8 mouse cellular contexts compared by ENCODE assay signal in the genomic region with DNA sequence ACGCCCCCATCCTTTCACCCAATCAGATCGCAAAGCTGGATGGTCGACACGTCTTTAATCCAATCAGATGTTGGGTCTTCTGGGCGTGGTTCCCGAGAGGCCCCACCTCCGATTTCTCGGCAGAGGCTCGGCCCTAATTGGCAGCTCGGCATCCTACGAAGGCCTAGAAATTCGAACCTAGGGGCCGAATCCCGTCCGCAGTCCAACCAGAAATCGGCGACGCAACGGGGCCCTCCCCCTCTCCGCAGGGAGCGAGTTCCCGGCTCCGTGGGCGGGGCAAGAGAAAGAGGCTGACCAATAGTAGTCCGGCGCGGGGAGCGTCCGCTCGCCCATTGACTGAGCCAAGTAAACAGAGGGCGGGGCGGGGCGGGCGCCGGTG. TPM values are rescaled to one million over a fixed set of nuclear protein-coding genes. Genes with fewer than 3 reads are reported as not detected.
A peak's percentile ranks its signal among the peaks of the same experiment; 100 is the strongest.
DNase-seq lines count a peak whose midpoint lies in the region; ATAC-seq and TF ChIP-seq lines count a peak whose summit lies in the region.

TSS of gene Grk6 (plus strand) at position 136 of the 379 bp plus-strand sequence.

- H3K36me3 ChIP-seq in ES-Bruce4 (ENCODE audit: control insufficient read depth, insufficient read depth, low read length, poor library complexity, severe bottlenecking), result no peaks in the 10 kb centered on the region
- peaks cover 11% of the 10 kb centered on the region for H3K36me3 ChIP-seq in forebrain, embryonic 13.5 days (ENCODE audit: poor library complexity, severe bottlenecking)
- H3K36me3 ChIP-seq in liver, postnatal 0 days (replicated peaks; ENCODE audit: insufficient read depth, low read length), result no peaks in the 10 kb centered on the region; the same call in 1 of the 2 replicates
- H3K36me3 ChIP-seq in neural tube, embryonic 14.5 days (ENCODE audit: control insufficient read depth, insufficient read depth, low read length), result no peaks in the 10 kb centered on the region

- no peaks in the 10 kb centered on the region for H3K27me3 ChIP-seq in ES-Bruce4 (ENCODE audit: control insufficient read depth, insufficient read depth, low read length, poor library complexity, severe bottlenecking)
- H3K27me3 ChIP-seq in forebrain, embryonic 13.5 days, result no peaks in the 10 kb centered on the region
- H3K27me3 ChIP-seq in liver, postnatal 0 days (ENCODE audit: insufficient read depth, low read length), result no peaks in the 10 kb centered on the region
- H3K27me3 ChIP-seq in neural tube, embryonic 14.5 days (ENCODE audit: control insufficient read depth, insufficient read depth, low read length), result no peaks in the 10 kb centered on the region

- TF ChIP-seq EP300 in ES-Bruce4 (IDR thresholded peaks at IDR 0.05; ENCODE audit: insufficient read depth, low read depth, low read length), result no peak
- TF ChIP-seq EP300 in liver, postnatal 0 days (IDR thresholded peaks at IDR 0.05; ENCODE audit: low read depth), result peak; percentile 64; the same call in 1 of the 2 replicates

- peak within 1 kb of the TSS; percentile 98 for H3K9ac ChIP-seq in ES-Bruce4 (ENCODE audit: low read depth, poor library complexity, severe bottlenecking)
- H3K9ac ChIP-seq in forebrain, embryonic 13.5 days, result peak within 1 kb of the TSS; percentile 96
- H3K9ac ChIP-seq in liver, postnatal 0 days (replicated peaks), result peak within 1 kb of the TSS; percentile 82
- H3K9ac ChIP-seq in neural tube, embryonic 14.5 days (replicated peaks; ENCODE audit: low read depth, low read length), result peak within 1 kb of the TSS; percentile 83

- TF ChIP-seq CTCF in ES-Bruce4 (IDR thresholded peaks at IDR 0.05; ENCODE audit: low read depth, low read length), result no peak
- TF ChIP-seq CTCF in liver, postnatal 0 days (IDR thresholded peaks at IDR 0.05; ENCODE audit: low read depth), result no peak

- no peak for TF ChIP-seq POLR2A in ES-Bruce4 (IDR thresholded peaks at IDR 0.05; ENCODE audit: insufficient read depth, low read length)

- H3K27ac ChIP-seq in ES-Bruce4 (ENCODE audit: insufficient read depth, low read length), result peak within 1 kb of the TSS; percentile 89
- H3K27ac ChIP-seq in forebrain, embryonic 13.5 days, result peak within 1 kb of the TSS; percentile 95
- peak within 1 kb of the TSS; percentile 91 for H3K27ac ChIP-seq in liver, postnatal 0 days (ENCODE audit: low read depth)
- peak within 1 kb of the TSS; percentile 91 for H3K27ac ChIP-seq in neural tube, embryonic 14.5 days (ENCODE audit: low read depth, low read length)

- H3K4me2 ChIP-seq in forebrain, embryonic 13.5 days, result peak within 1 kb of the TSS; percentile 90
- H3K4me2 ChIP-seq in liver, postnatal 0 days (ENCODE audit: low read depth, low read length), result peak within 1 kb of the TSS; percentile 79
- peak within 1 kb of the TSS; percentile 84 for H3K4me2 ChIP-seq in neural tube, embryonic 14.5 days (ENCODE audit: low read depth, low read length)

- H3K9me3 ChIP-seq in ES-Bruce4 (replicated peaks; ENCODE audit: control insufficient read depth, insufficient read depth, low read length, poor library complexity, severe bottlenecking), result no peaks in the 10 kb centered on the region
- no peaks in the 10 kb centered on the region for H3K9me3 ChIP-seq in forebrain, embryonic 13.5 days (replicated peaks)
- no peaks in the 10 kb centered on the region for H3K9me3 ChIP-seq in liver, postnatal 0 days (ENCODE audit: low read length)
- no peaks in the 10 kb centered on the region for H3K9me3 ChIP-seq in neural tube, embryonic 14.5 days (ENCODE audit: control insufficient read depth, low read length)

- H3K4me3 ChIP-seq in ES-Bruce4 (ENCODE audit: low read depth, low read length), result peak within 1 kb of the TSS; percentile 96
- H3K4me3 ChIP-seq in forebrain, embryonic 13.5 days, result peak within 1 kb of the TSS; percentile 87
- peak within 1 kb of the TSS; percentile 65 for H3K4me3 ChIP-seq in liver, postnatal 0 days (ENCODE audit: low read depth, low read length)
- peak within 1 kb of the TSS; percentile 79 for H3K4me3 ChIP-seq in neural tube, embryonic 14.5 days (ENCODE audit: low read depth, low read length)

- H3K4me1 ChIP-seq in ES-Bruce4 (ENCODE audit: control insufficient read depth, insufficient read depth, low read length), result peaks cover 12% of the 10 kb centered on the region
- peaks cover 38% of the 10 kb centered on the region for H3K4me1 ChIP-seq in forebrain, embryonic 13.5 days
- peaks cover 44% of the 10 kb centered on the region for H3K4me1 ChIP-seq in liver, postnatal 0 days (ENCODE audit: insufficient read depth)
- H3K4me1 ChIP-seq in neural tube, embryonic 14.5 days (ENCODE audit: control insufficient read depth, insufficient read depth, low read length), result peaks cover 26% of the 10 kb centered on the region

- under 1% methylated on average over 35 of the region's 35 CpGs for WGBS in forebrain, embryonic 13.5 days
- WGBS in large intestine, adult 2 months, result under 1% methylated on average over 35 of the region's 35 CpGs
- WGBS in liver, postnatal 0 days (ENCODE audit: insufficient replicate concordance), result under 1% methylated on average over 35 of the region's 35 CpGs
- 0% methylated on average over 33 of the region's 35 CpGs for WGBS in neural tube, embryonic 14.5 days

- ATAC-seq in cerebellum, adult (ENCODE audit: insufficient number of reproducible peaks, low FRiP score, low TSS enrichment), result peak; percentile 95
- ATAC-seq in forebrain, embryonic 13.5 days, result peak; percentile 96
- ATAC-seq in liver, postnatal 0 days, result peak; percentile 94
- ATAC-seq in neural tube, embryonic 14.5 days (ENCODE audit: low read depth), result peak; percentile 96

- DNase-seq in heart, postnatal 10 days, result peak; percentile 99 to 100
- peak; percentile 97 for DNase-seq in large intestine, adult 2 months (ENCODE audit: low read depth, low spot score)
- DNase-seq in liver, postnatal 0 days, result peak; percentile 99
- DNase-seq in testis, postnatal 10 days (ENCODE audit: low spot score), result peak; percentile 98

- intact Hi-C loops in heart, postnatal 10 days (cut with DNase I), result loop anchor here (10.0 kb wide), 1 partner anchor 230 kb away; no protein-coding TSS in a partner anchor

RNA-seq across cellular contexts. Expression of gene Grk6, which starts in this region (rescaled TPM):
- polyA plus RNA-seq in ES-Bruce4 (2011; ENCODE audit: insufficient read depth, insufficient read length, low read depth, missing spikeins), result 58.2 and 63.4 TPM in 2 replicates
- polyA plus RNA-seq in forebrain, embryonic 13.5 days (2015; fragmentation: Nextera tagmentation; extraction: Ambion mirVana), result 24.9 and 26.9 TPM in 2 replicates
- total RNA-seq in heart, postnatal 10 days (2021), result 10 to 100 TPM; 26.3 to 28.5 TPM
- 56.4 and 63.8 TPM in 2 replicates for polyA plus RNA-seq in large intestine, adult 2 months (2012; rRNA removed)
- 15.9 and 16.7 TPM in 2 replicates for polyA plus RNA-seq in liver, postnatal 0 days (2015; fragmentation: Nextera tagmentation; extraction: Ambion mirVana)
- 39.0 and 42.1 TPM in 2 replicates for polyA plus RNA-seq in neural tube, embryonic 14.5 days (2014; fragmentation: Nextera tagmentation; extraction: Ambion mirVana)

Comparison
In these comparisons a context has a peak if more than half of its experiments do, and no peak if none do; other contexts are left out.
1. Peak in every context shown above with its lines: DNase-seq, ATAC-seq, H3K4me3 ChIP-seq and H3K27ac ChIP-seq.